Mouse (Mus musculus) midbrain, embryonic 16.5 days (tissue): ENCODE results near the gene Fam83f. TPM values are rescaled to one million over a fixed set of nuclear protein-coding genes. Genes with fewer than 3 reads are reported as not detected.

Experiments
- ATAC-seq: fragments of 200-750 bp; cut with Nextera tagmentation; 2 replicates; pipeline ENCODE4 v1.8.0; 2017; ENCODE audit warnings: moderate TSS enrichment
- H3K27ac ChIP-seq: fragments of 300-500 bp; sonication (generic); 2 replicates; pipeline ENCODE4 v1.5.1; 2014; ENCODE audit warnings: mild to moderate bottlenecking, low read length, mixed read lengths
- H3K27me3 ChIP-seq: fragments of 300-500 bp; sonication (generic); 2 replicates; pipeline ENCODE4 v1.6.1; 2014; ENCODE audit warnings: low read depth, low read length, mixed read lengths; ENCODE audit not compliant: control insufficient read depth, insufficient read depth
- H3K36me3 ChIP-seq: fragments of 300-500 bp; sonication (generic); 2 replicates; pipeline ENCODE4 v1.6.1; 2014; ENCODE audit warnings: mild to moderate bottlenecking, low read length, moderate library complexity, mixed read lengths; ENCODE audit not compliant: control insufficient read depth, insufficient read depth
- H3K4me1 ChIP-seq: fragments of 300-500 bp; sonication (generic); 2 replicates; pipeline ENCODE4 v1.6.1; 2014; ENCODE audit warnings: mild to moderate bottlenecking, low read length, mixed read lengths; ENCODE audit not compliant: control insufficient read depth, insufficient read depth
- H3K4me2 ChIP-seq: fragments of 300-500 bp; sonication (generic); 2 replicates; pipeline ENCODE4 v1.6.1; 2014; ENCODE audit warnings: mild to moderate bottlenecking, low read length, mixed read lengths
- H3K4me3 ChIP-seq: fragments of 300-500 bp; sonication (generic); 2 replicates; pipeline ENCODE4 v1.5.1; 2014; ENCODE audit warnings: low read depth, mild to moderate bottlenecking, low read length, moderate library complexity, mixed read lengths
- H3K9ac ChIP-seq: fragments of 300-500 bp; sonication (generic); 2 replicates; pipeline ENCODE4 v1.6.1; 2014; ENCODE audit warnings: low read depth, low read length, mixed read lengths
- H3K9me3 ChIP-seq: fragments of 300-500 bp; sonication (generic); replicated peaks from 2 replicates; pipeline ENCODE4 v1.6.1; 2014; ENCODE audit warnings: mild to moderate bottlenecking, low read length, mixed read lengths; ENCODE audit not compliant: control insufficient read depth, poor library complexity, severe bottlenecking
- WGBS: fragments of 180-500 bp; shearing (Covaris S2); extraction: QIAGEN DNeasy Blood & Tissue Kit; methylation state at CpG from one replicate; pipeline ENCODE4 v1.1.7; 2014; 5-methylcytosine and 5-hydroxymethylcytosine counted together
- polyA plus RNA-seq: library from polyadenylated mRNA; unstranded; fragments of >200 nt; fragmentation: Nextera tagmentation; extraction: Ambion mirVana; gene quantifications from 2 replicates; pipeline ENCODE4 v1.2.1, GENCODE M21; 2015

The Fam83f gene
- polyA plus RNA-seq, 1 experiment from 2014 or later = 0.39 TPM

DNA sequence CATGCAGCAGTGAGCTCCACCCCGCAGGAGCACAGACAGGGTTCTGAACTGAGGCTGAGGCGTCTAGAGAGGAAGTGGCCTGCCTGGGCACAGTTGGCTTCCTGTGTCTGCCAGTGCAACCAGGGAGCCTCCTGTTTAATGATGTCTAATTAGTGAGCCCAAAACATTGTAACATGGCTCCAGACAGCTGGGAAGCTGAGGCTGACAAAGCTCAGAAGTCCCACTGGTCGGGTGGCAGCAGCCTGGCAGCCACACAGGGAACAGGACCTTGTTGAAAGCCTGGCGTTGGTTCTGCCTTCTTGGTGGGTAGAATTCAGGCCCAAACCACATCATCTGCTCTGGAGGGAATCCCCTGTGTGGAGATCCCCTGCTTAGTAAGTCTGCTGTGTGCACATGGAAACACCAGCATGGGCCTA, 9.8 kb downstream of the Fam83f start:
- WGBS = 66% methylated on average over 4 of the region's 4 CpGs
- Histone ChIP-seq H3K4me3 (no peak overlapping the region), H3K9me3 (no peaks in the 10 kb centered on the region), H3K9ac (no peak overlapping the region), H3K4me2 (no peak overlapping the region), H3K4me1 (peaks cover 29% of the 10 kb centered on the region), H3K36me3 (no peaks in the 10 kb centered on the region), H3K27ac (no peak overlapping the region), H3K27me3 (no peaks in the 10 kb centered on the region)
- no peak for ATAC-seq

- no peak overlapping the region for H3K9ac ChIP-seq
- peaks cover 29% of the 10 kb centered on the region for H3K4me1 ChIP-seq
- H3K27ac ChIP-seq = no peak overlapping the region
- WGBS = 90% methylated on average over 8 of the region's 8 CpGs
- no peaks in the 10 kb centered on the region for H3K27me3 ChIP-seq
- no peak overlapping the region for H3K4me2 ChIP-seq
- no peak for ATAC-seq
- H3K9me3 ChIP-seq = no peaks in the 10 kb centered on the region
- H3K4me3 ChIP-seq = no peak overlapping the region
- H3K36me3 ChIP-seq = no peaks in the 10 kb centered on the region
These were observed 10.7 kb downstream of the Fam83f start for GRCm38 (mm10) chr15:80682343-80682742.

- no peaks in the 10 kb centered on the region for H3K36me3 ChIP-seq
- H3K9me3 ChIP-seq = no peaks in the 10 kb centered on the region
- no peak overlapping the region for H3K27ac ChIP-seq
- 83% methylated on average over 6 of the region's 6 CpGs for WGBS
- no peak for ATAC-seq
- H3K9ac ChIP-seq = no peak overlapping the region
- no peak overlapping the region for H3K4me3 ChIP-seq
- H3K4me2 ChIP-seq = no peak overlapping the region
- H3K27me3 ChIP-seq = no peaks in the 10 kb centered on the region
- peaks cover 28% of the 10 kb centered on the region for H3K4me1 ChIP-seq
These were observed 11.5 kb downstream of the Fam83f start for GRCm38 (mm10) chr15:80683151-80683550.

DNA sequence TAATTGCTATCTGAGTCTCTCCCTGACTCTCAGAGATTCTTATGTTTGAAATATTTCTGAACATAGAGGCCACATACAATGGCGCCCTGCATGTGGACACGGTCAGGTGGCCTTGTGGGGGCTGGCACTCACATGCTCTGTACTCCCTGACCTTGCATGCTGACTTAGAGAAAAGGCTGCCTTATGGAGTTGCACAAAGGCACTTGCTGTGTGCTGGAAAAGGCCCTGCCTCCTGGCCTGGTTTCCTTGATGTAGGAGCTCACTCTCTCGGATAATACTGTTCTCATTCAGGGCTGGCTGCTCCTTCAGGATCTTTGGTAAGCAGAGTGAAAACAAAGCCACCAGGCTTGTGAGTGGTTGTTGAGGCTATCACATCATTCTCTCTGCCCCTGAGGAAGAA, 12.3 kb downstream of the Fam83f start:
- Histone ChIP-seq H3K27me3 (no peaks in the 10 kb centered on the region), H3K4me3 (no peak overlapping the region), H3K9ac (no peak overlapping the region), H3K36me3 (no peaks in the 10 kb centered on the region), H3K4me1 (peaks cover 26% of the 10 kb centered on the region), H3K27ac (peak overlapping the region; percentile 31), H3K4me2 (no peak overlapping the region), H3K9me3 (no peaks in the 10 kb centered on the region)
- no peak for ATAC-seq
- WGBS = 40% methylated on average over 3 of the region's 3 CpGs

DNA sequence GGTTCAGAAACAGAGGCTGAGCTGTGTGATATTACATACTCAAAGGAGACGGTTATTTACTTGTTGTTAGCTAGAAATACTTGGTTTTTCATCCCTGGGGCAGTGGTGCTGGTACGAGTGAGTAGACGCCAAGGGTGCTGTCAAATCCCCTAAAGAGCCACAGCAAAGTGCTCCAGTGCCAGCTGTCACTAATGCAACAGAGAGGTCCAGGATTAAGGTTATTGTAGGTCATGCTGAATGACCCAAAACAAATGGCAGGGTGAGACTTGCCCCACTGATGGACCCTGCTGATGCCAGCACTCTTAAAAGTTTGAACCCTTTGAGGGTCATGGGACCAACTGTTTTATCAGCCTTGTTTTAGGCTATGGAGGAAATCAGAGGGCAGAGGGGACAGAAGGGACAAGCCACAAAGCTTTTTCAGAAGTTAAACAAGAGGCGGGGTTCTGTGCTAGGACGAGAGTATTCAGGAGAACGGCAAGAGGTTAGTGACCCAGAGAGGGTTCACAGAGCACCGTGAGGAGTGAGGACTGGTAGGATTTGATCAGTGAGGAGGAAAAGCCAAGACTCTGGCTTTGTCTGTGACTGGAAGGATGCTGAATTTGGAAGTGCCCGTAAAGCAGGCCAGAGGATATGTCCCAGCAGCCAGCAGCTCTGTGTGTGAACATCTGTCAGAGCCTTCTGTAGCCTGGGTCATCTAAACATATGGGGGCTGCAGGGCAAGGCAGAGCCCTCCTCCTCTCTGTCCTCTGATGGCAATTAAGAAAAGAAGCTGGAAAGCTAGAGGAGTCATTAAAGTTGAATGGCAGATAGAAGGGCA, 13.3 kb downstream of the Fam83f start:
- no peak for ATAC-seq
- Histone ChIP-seq H3K27ac (no peak overlapping the region), H3K36me3 (no peaks in the 10 kb centered on the region), H3K4me1 (peaks cover 22% of the 10 kb centered on the region), H3K27me3 (no peaks in the 10 kb centered on the region), H3K4me2 (no peak overlapping the region), H3K9me3 (no peaks in the 10 kb centered on the region), H3K9ac (no peak overlapping the region), H3K4me3 (no peak overlapping the region)
- WGBS = 18% methylated on average over 8 of the region's 8 CpGs

DNA sequence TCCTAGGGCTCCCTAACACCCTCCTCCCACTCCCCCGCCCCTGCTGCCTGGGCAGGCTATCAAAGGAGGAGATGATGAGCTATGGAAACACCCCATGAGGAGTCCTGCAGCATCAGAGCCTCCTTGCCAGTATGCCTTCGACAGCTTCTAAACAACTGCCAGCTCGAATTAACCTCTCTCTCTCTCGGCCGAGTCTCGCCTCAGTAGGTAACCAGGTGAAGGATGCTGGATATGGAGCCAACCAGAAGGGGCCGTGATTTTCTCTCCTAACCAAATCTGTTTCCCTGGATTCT, 13.9 kb downstream of the Fam83f start:
- Histone ChIP-seq H3K27ac (no peak overlapping the region), H3K4me1 (peaks cover 22% of the 10 kb centered on the region)
- WGBS = 26% methylated on average over 7 of the region's 7 CpGs

GRCm38 (mm10) chr15:80688536-80688935, 16.9 kb downstream of the Fam83f start:
- Histone ChIP-seq H3K4me1 (peaks cover 25% of the 10 kb centered on the region), H3K4me2 (no peak overlapping the region), H3K9ac (no peak overlapping the region), H3K27me3 (no peaks in the 10 kb centered on the region), H3K27ac (no peak overlapping the region), H3K4me3 (no peak overlapping the region), H3K9me3 (no peaks in the 10 kb centered on the region), H3K36me3 (no peaks in the 10 kb centered on the region)
- 69% methylated on average over 7 of the region's 7 CpGs for WGBS
- no peak for ATAC-seq

More for the DNA sequence above, 13.9 kb downstream of the Fam83f start:
- H3K27me3 ChIP-seq = no peaks in the 10 kb centered on the region
- no peaks in the 10 kb centered on the region for H3K9me3 ChIP-seq
- H3K4me2 ChIP-seq = no peak overlapping the region
- ATAC-seq = peak; percentile 81
- no peaks in the 10 kb centered on the region for H3K36me3 ChIP-seq
- H3K9ac ChIP-seq = no peak overlapping the region
- no peak overlapping the region for H3K4me3 ChIP-seq

- no peaks in the 10 kb centered on the region for H3K27me3 ChIP-seq
- no peak overlapping the region for H3K9ac ChIP-seq
- peak overlapping the region; percentile 71 for H3K27ac ChIP-seq
- WGBS = 15% methylated on average over 3 of the region's 3 CpGs
- no peak overlapping the region for H3K4me3 ChIP-seq
- H3K9me3 ChIP-seq = no peaks in the 10 kb centered on the region
- ATAC-seq = 0 out of 2 replicates have a peak, but pooled peaks have one; percentile 27
- H3K4me2 ChIP-seq = no peak overlapping the region
- no peaks in the 10 kb centered on the region for H3K36me3 ChIP-seq
- H3K4me1 ChIP-seq = peaks cover 15% of the 10 kb centered on the region
These were observed 21.8 kb downstream of the Fam83f start for GRCm38 (mm10) chr15:80693492-80693891.

- WGBS = 16% methylated on average over 11 of the region's 11 CpGs
These were observed 22.7 kb downstream of the Fam83f start for GRCm38 (mm10) chr15:80694125-80694910.

More at GRCm38 (mm10) chr15:80694125-80694910, 22.7 kb downstream of the Fam83f start:
- peak overlapping the region; percentile 39 for H3K9ac ChIP-seq
- ATAC-seq = peak; percentile 57
- H3K4me1 ChIP-seq = peaks cover 15% of the 10 kb centered on the region
- no peaks in the 10 kb centered on the region for H3K9me3 ChIP-seq
- H3K27ac ChIP-seq = peak overlapping the region; percentile 71
- H3K4me3 ChIP-seq = no peak overlapping the region
- H3K36me3 ChIP-seq = no peaks in the 10 kb centered on the region
- no peaks in the 10 kb centered on the region for H3K27me3 ChIP-seq
- peak overlapping the region; percentile 26 for H3K4me2 ChIP-seq
